Mouse (Mus musculus): ENCODE results near the gene Ly6g6d. TPM values are rescaled to one million over a fixed set of nuclear protein-coding genes. Genes with fewer than 3 reads are reported as not detected.

Gene Ly6g6d
- polyA plus RNA-seq, 1 experiment = 1.3 TPM

Other genes with a start within 250 kb of the Ly6g6d start
- gene Stk19, start 241.1 kb downstream of the Ly6g6d start, polyA plus RNA-seq (2012; rRNA removed) = 75.7 and 76.3 TPM in 2 replicates
- gene Dxo, start 241.0 kb downstream of the Ly6g6d start, polyA plus RNA-seq (2012; rRNA removed) = 61.1 and 67.6 TPM in 2 replicates
- gene Skiv2l, start 227.9 kb downstream of the Ly6g6d start, polyA plus RNA-seq (2012; rRNA removed) = 89.7 and 90.9 TPM in 2 replicates
- 50.7 and 54.7 TPM in 2 replicates for gene Nelfe, start 227.7 kb downstream of the Ly6g6d start, polyA plus RNA-seq (2012; rRNA removed)
- gene Cfb, start 215.5 kb downstream of the Ly6g6d start, polyA plus RNA-seq (2012; rRNA removed) = 0.29 and 2.0 TPM in 2 replicates
- 73.3 and 74.1 TPM in 2 replicates for gene Zbtb12, start 198.6 kb downstream of the Ly6g6d start, polyA plus RNA-seq (2012; rRNA removed)
- 0.29 TPM in 1 of 2 replicates, not detected in the other for gene Gm20547, start 196.0 kb downstream of the Ly6g6d start, polyA plus RNA-seq (2012; rRNA removed)
- gene C2, start 179.8 kb downstream of the Ly6g6d start, polyA plus RNA-seq (2012; rRNA removed) = 2.4 and 3.2 TPM in 2 replicates
- gene Ehmt2, start 179.6 kb downstream of the Ly6g6d start, polyA plus RNA-seq (2012; rRNA removed) = 311 and 328 TPM in 2 replicates
- gene Slc44a4, start 163.6 kb downstream of the Ly6g6d start, polyA plus RNA-seq (2012; rRNA removed) = 0.04 and 0.06 TPM in 2 replicates
- gene Neu1, start 146.8 kb downstream of the Ly6g6d start, polyA plus RNA-seq (2012; rRNA removed) = 30.5 and 30.9 TPM in 2 replicates
- 8.8 and 9.7 TPM in 2 replicates for gene Hspa1b, start 118.8 kb downstream of the Ly6g6d start, polyA plus RNA-seq (2012; rRNA removed)
- not detected in 2 replicates for gene Gm20481, start 108.2 kb downstream of the Ly6g6d start, polyA plus RNA-seq (2012; rRNA removed)
- 13.2 and 13.5 TPM in 2 replicates for gene Hspa1a, start 105.9 kb downstream of the Ly6g6d start, polyA plus RNA-seq (2012; rRNA removed)
- gene Hspa1l, start 105.4 kb downstream of the Ly6g6d start, polyA plus RNA-seq (2012; rRNA removed) = 0.62 and 0.90 TPM in 2 replicates
- gene Lsm2, start 96.2 kb downstream of the Ly6g6d start, polyA plus RNA-seq (2012; rRNA removed) = 93.6 and 101 TPM in 2 replicates
- gene Vars, start 77.1 kb downstream of the Ly6g6d start, polyA plus RNA-seq (2012; rRNA removed) = 78.1 and 85.3 TPM in 2 replicates
- gene Vwa7, start 61.5 kb downstream of the Ly6g6d start, polyA plus RNA-seq (2012; rRNA removed) = 0.48 TPM in 2 replicates
- gene Sapcd1, start 50.0 kb downstream of the Ly6g6d start, polyA plus RNA-seq (2012; rRNA removed) = 2.1 and 2.3 TPM in 2 replicates
- gene Msh5, start 31.3 kb downstream of the Ly6g6d start, polyA plus RNA-seq (2012; rRNA removed) = 2.7 and 3.0 TPM in 2 replicates
- 45.7 and 47.6 TPM in 2 replicates for gene Clic1, start 28.1 kb downstream of the Ly6g6d start, polyA plus RNA-seq (2012; rRNA removed)
- gene Ddah2, start 19.0 kb downstream of the Ly6g6d start, polyA plus RNA-seq (2012; rRNA removed) = 243 and 254 TPM in 2 replicates
- 2.1 TPM in 1 of 2 replicates, not detected in the other for gene Ly6g6c, start 12.7 kb downstream of the Ly6g6d start, polyA plus RNA-seq (2012; rRNA removed)
- gene Mpig6b, start 11.9 kb downstream of the Ly6g6d start, polyA plus RNA-seq (2012; rRNA removed) = 0.03 and 0.10 TPM in 2 replicates
- gene Ly6g6e, start 1.2 kb downstream of the Ly6g6d start, polyA plus RNA-seq (2012; rRNA removed) = 6.6 and 10.1 TPM in 2 replicates
- 0.09 and 0.19 TPM in 2 replicates for gene Ly6g6f, start 7.5 kb upstream of the Ly6g6d start, polyA plus RNA-seq (2012; rRNA removed)
- gene Abhd16a, start 11.2 kb upstream of the Ly6g6d start, polyA plus RNA-seq (2012; rRNA removed) = 110 and 114 TPM in 2 replicates
- gene Ly6g5c, start 30.2 kb upstream of the Ly6g6d start, polyA plus RNA-seq (2012; rRNA removed) = not detected in 2 replicates
- 2.3 TPM in 2 replicates for gene Ly6g5b, start 37.4 kb upstream of the Ly6g6d start, polyA plus RNA-seq (2012; rRNA removed)
- 17.4 and 18.3 TPM in 2 replicates for gene Gpank1, start 43.4 kb upstream of the Ly6g6d start, polyA plus RNA-seq (2012; rRNA removed)
- gene Csnk2b, start 44.0 kb upstream of the Ly6g6d start, polyA plus RNA-seq (2012; rRNA removed) = 170 and 198 TPM in 2 replicates
- 5.2 and 5.6 TPM in 2 replicates for gene D17H6S53E, start 48.3 kb upstream of the Ly6g6d start, polyA plus RNA-seq (2012; rRNA removed)
- 0.65 and 0.84 TPM in 2 replicates for gene Apom, start 54.0 kb upstream of the Ly6g6d start, polyA plus RNA-seq (2012; rRNA removed)
- gene Bag6, start 57.1 kb upstream of the Ly6g6d start, polyA plus RNA-seq (2012; rRNA removed) = 237 and 290 TPM in 2 replicates
- 228 and 250 TPM in 2 replicates for gene Prrc2a, start 86.8 kb upstream of the Ly6g6d start, polyA plus RNA-seq (2012; rRNA removed)
- gene Aif1, start 98.0 kb upstream of the Ly6g6d start, polyA plus RNA-seq (2012; rRNA removed) = 3.7 and 3.9 TPM in 2 replicates
- 15.7 and 18.5 TPM in 2 replicates for gene Lst1, start 110.4 kb upstream of the Ly6g6d start, polyA plus RNA-seq (2012; rRNA removed)
- gene Ltb, start 116.4 kb upstream of the Ly6g6d start, polyA plus RNA-seq (2012; rRNA removed) = 0.76 and 0.84 TPM in 2 replicates
- 0.05 TPM in 2 replicates for gene Tnf, start 123.9 kb upstream of the Ly6g6d start, polyA plus RNA-seq (2012; rRNA removed)
- 0.57 and 0.62 TPM in 2 replicates for gene Lta, start 127.3 kb upstream of the Ly6g6d start, polyA plus RNA-seq (2012; rRNA removed)
- gene Gm16181, start 142.8 kb upstream of the Ly6g6d start, polyA plus RNA-seq (2012; rRNA removed) = not detected in 2 replicates
- 147 and 148 TPM in 2 replicates for gene Atp6v1g2, start 155.6 kb upstream of the Ly6g6d start, polyA plus RNA-seq (2012; rRNA removed)
- gene Nfkbil1, start 157.7 kb upstream of the Ly6g6d start, polyA plus RNA-seq (2012; rRNA removed) = 14.3 and 14.8 TPM in 2 replicates
- gene Ddx39b, start 163.7 kb upstream of the Ly6g6d start, polyA plus RNA-seq (2012; rRNA removed) = 727 and 778 TPM in 2 replicates
- gene H2-D1, start 184.7 kb upstream of the Ly6g6d start, polyA plus RNA-seq (2012; rRNA removed) = 60.4 and 60.8 TPM in 2 replicates
- gene H2-Q1, start 242.3 kb upstream of the Ly6g6d start, polyA plus RNA-seq (2012; rRNA removed) = 0.27 and 0.48 TPM in 2 replicates

All from central nervous system, embryonic 18 days (tissue).